Comparison of ENCODE assay signal across 8 mouse cellular contexts in genomic region chr16:14159746-14160131, GRCm38 (mm10). TPM values are rescaled to one million over a fixed set of nuclear protein-coding genes. Genes with fewer than 3 reads are reported as not detected.
DNase-seq lines count a peak whose midpoint lies in the region; ATAC-seq and TF ChIP-seq lines count a peak whose summit lies in the region.

No protein-coding gene starts in this region.

- under 1% methylated on average over 10 of the region's 10 CpGs for WGBS in embryonic facial prominence, embryonic 15.5 days
- under 1% methylated on average over 10 of the region's 10 CpGs for WGBS in heart, embryonic 11.5 days (ENCODE audit: insufficient replicate concordance)
- WGBS in liver, embryonic 14.5 days (ENCODE audit: insufficient replicate concordance), result under 1% methylated on average over 10 of the region's 10 CpGs
- WGBS in neural tube, embryonic 12.5 days, result under 1% methylated on average over 10 of the region's 10 CpGs
- under 1% methylated on average over 10 of the region's 10 CpGs for whole genome bisulfite sequencing in stomach, postnatal 0 days

- no peaks in the 10 kb centered on the region for H3K27me3 ChIP-seq in embryonic facial prominence, embryonic 15.5 days
- no peaks in the 10 kb centered on the region for H3K27me3 ChIP-seq in heart, embryonic 11.5 days (ENCODE audit: control insufficient read depth, insufficient read depth, low read length)
- no peaks in the 10 kb centered on the region for H3K27me3 ChIP-seq in liver, embryonic 14.5 days (ENCODE audit: control insufficient read depth, insufficient read depth, low read length)
- no peaks in the 10 kb centered on the region for H3K27me3 ChIP-seq in neural tube, embryonic 12.5 days (replicated peaks)
- no peaks in the 10 kb centered on the region for H3K27me3 ChIP-seq in stomach, postnatal 0 days (ENCODE audit: control insufficient read depth, insufficient read depth, low read length)

- H3K4me3 ChIP-seq in embryonic facial prominence, embryonic 15.5 days (replicated peaks), result peak overlapping the region; percentile 71
- peak overlapping the region; percentile 57 for H3K4me3 ChIP-seq in heart, embryonic 11.5 days (ENCODE audit: low read depth, low read length)
- H3K4me3 ChIP-seq in liver, embryonic 14.5 days (ENCODE audit: insufficient read depth in 1 of 2, low read depth in 2 of 2, low read length in 2 of 2), result peak overlapping the region; percentile 87 to 90
- H3K4me3 ChIP-seq in neural tube, embryonic 12.5 days, result peak overlapping the region; percentile 64
- H3K4me3 ChIP-seq in stomach, postnatal 0 days (ENCODE audit: low read depth, low read length), result peak overlapping the region; percentile 56

- DNase-seq in adrenal gland, postnatal 14 days, result peak; percentile 85
- peak; percentile 84 for DNase-seq in kidney, postnatal 10 days
- DNase-seq in liver, embryonic 14.5 days (ENCODE audit: low read depth in 3 of 3, low spot score in 3 of 3), result peak; percentile 59 to 73 (median 60)
- DNase-seq in stomach, postnatal 0 days (ENCODE audit: low spot score), result peak; percentile 69

- TF ChIP-seq EP300 in liver, embryonic 14.5 days (IDR thresholded peaks at IDR 0.05; ENCODE audit: low read depth), result peak; percentile 33; the same call in 1 of the 2 replicates
- TF ChIP-seq EP300 in stomach, postnatal 0 days (optimal IDR thresholded peaks at IDR 0.05), result peak; percentile 31

- ATAC-seq in CD4-positive, CD25-positive, alpha-beta regulatory T cell, adult 4 months, result peak; percentile 40
- ATAC-seq in embryonic facial prominence, embryonic 15.5 days (ENCODE audit: insufficient number of reproducible peaks, low FRiP score, low TSS enrichment, low read depth), result no peak
- no peak for ATAC-seq in heart, embryonic 11.5 days (replicated peaks; ENCODE audit: insufficient number of reproducible peaks, low FRiP score, low TSS enrichment)
- ATAC-seq in liver, embryonic 14.5 days (ENCODE audit: insufficient read depth), result no peak
- peak; percentile 22 for ATAC-seq in neural tube, embryonic 12.5 days (ENCODE audit: low FRiP score, low read depth)
- peak; percentile 33 for ATAC-seq in stomach, postnatal 0 days (ENCODE audit: low FRiP score, low TSS enrichment)

- H3K27ac ChIP-seq in embryonic facial prominence, embryonic 15.5 days (replicated peaks), result peak overlapping the region; percentile 99
- H3K27ac ChIP-seq in heart, embryonic 11.5 days (ENCODE audit: low read depth, low read length), result peak overlapping the region; percentile 80
- H3K27ac ChIP-seq in liver, embryonic 14.5 days, result peak overlapping the region; percentile 88
- H3K27ac ChIP-seq in neural tube, embryonic 12.5 days, result peak overlapping the region; percentile 92
- peak overlapping the region; percentile 97 for H3K27ac ChIP-seq in stomach, postnatal 0 days (replicated peaks)

- no peaks in the 10 kb centered on the region for H3K9me3 ChIP-seq in embryonic facial prominence, embryonic 15.5 days (replicated peaks)
- H3K9me3 ChIP-seq in heart, embryonic 11.5 days (replicated peaks; ENCODE audit: control insufficient read depth, low read length), result no peaks in the 10 kb centered on the region
- no peaks in the 10 kb centered on the region for H3K9me3 ChIP-seq in liver, embryonic 14.5 days (ENCODE audit: control insufficient read depth, low read length)
- H3K9me3 ChIP-seq in neural tube, embryonic 12.5 days, result no peaks in the 10 kb centered on the region
- H3K9me3 ChIP-seq in stomach, postnatal 0 days (ENCODE audit: control insufficient read depth, low read length), result no peaks in the 10 kb centered on the region

- H3K36me3 ChIP-seq in embryonic facial prominence, embryonic 15.5 days, result no peaks in the 10 kb centered on the region
- no peaks in the 10 kb centered on the region for H3K36me3 ChIP-seq in heart, embryonic 11.5 days (ENCODE audit: control insufficient read depth, insufficient read depth, low read length)
- H3K36me3 ChIP-seq in liver, embryonic 14.5 days (replicated peaks; ENCODE audit: control insufficient read depth, insufficient read depth, low read depth), result no peaks in the 10 kb centered on the region; the same call in 1 of the 2 replicates
- H3K36me3 ChIP-seq in neural tube, embryonic 12.5 days, result no peaks in the 10 kb centered on the region
- H3K36me3 ChIP-seq in stomach, postnatal 0 days (ENCODE audit: control insufficient read depth, insufficient read depth, low read length), result no peaks in the 10 kb centered on the region

- TF ChIP-seq CTCF in liver, embryonic 14.5 days (IDR thresholded peaks at IDR 0.05; ENCODE audit: low read depth), result peak; percentile 87
- peak; percentile 92 for TF ChIP-seq CTCF in stomach, postnatal 0 days (IDR thresholded peaks at IDR 0.05; ENCODE audit: low read depth)

- peak overlapping the region; percentile 65 for H3K4me2 ChIP-seq in embryonic facial prominence, embryonic 15.5 days (replicated peaks)
- H3K4me2 ChIP-seq in heart, embryonic 11.5 days, result peak overlapping the region; percentile 72
- H3K4me2 ChIP-seq in liver, embryonic 14.5 days (ENCODE audit: low read depth), result peak overlapping the region; percentile 92
- peak overlapping the region; percentile 64 for H3K4me2 ChIP-seq in neural tube, embryonic 12.5 days (replicated peaks)
- peak overlapping the region; percentile 69 for H3K4me2 ChIP-seq in stomach, postnatal 0 days (replicated peaks; ENCODE audit: low read depth)

- peak overlapping the region; percentile 75 for H3K9ac ChIP-seq in embryonic facial prominence, embryonic 15.5 days
- peak overlapping the region; percentile 71 for H3K9ac ChIP-seq in heart, embryonic 11.5 days (ENCODE audit: low read depth, low read length)
- H3K9ac ChIP-seq in liver, embryonic 14.5 days (replicated peaks), result peak overlapping the region; percentile 86
- H3K9ac ChIP-seq in neural tube, embryonic 12.5 days, result peak overlapping the region; percentile 68
- peak overlapping the region; percentile 80 for H3K9ac ChIP-seq in stomach, postnatal 0 days (ENCODE audit: low read length)

- H3K4me1 ChIP-seq in embryonic facial prominence, embryonic 15.5 days, result peaks cover 29% of the 10 kb centered on the region
- H3K4me1 ChIP-seq in heart, embryonic 11.5 days (ENCODE audit: control insufficient read depth, insufficient read depth, low read length), result peaks cover 15% of the 10 kb centered on the region
- peaks cover 20 to 22% of the 10 kb centered on the region in 2 experiments for H3K4me1 ChIP-seq in liver, embryonic 14.5 days (replicated peaks; ENCODE audit: control insufficient read depth in 2 of 2, insufficient read depth in 2 of 2, low read length in 1 of 2)
- H3K4me1 ChIP-seq in neural tube, embryonic 12.5 days, result peaks cover 17% of the 10 kb centered on the region
- H3K4me1 ChIP-seq in stomach, postnatal 0 days (replicated peaks; ENCODE audit: control insufficient read depth, insufficient read depth), result no peaks in the 10 kb centered on the region

RNA-seq across cellular contexts. Expression of gene Nde1, which starts 3.3 kb away (rescaled TPM):
- polyA plus RNA-seq in CD4-positive, CD25-positive, alpha-beta regulatory T cell, adult 4 months (2017; shearing (Covaris generic)), result 100 to 1,000 TPM in 1 of 2 experiments, 10 to 100 TPM in 1; 83.0 to 129 TPM
- total RNA-seq in adrenal gland, postnatal 14 days (2021), result 41.0 and 43.6 TPM in 2 replicates
- 96.9 and 102 TPM in 2 replicates for polyA plus RNA-seq in embryonic facial prominence, embryonic 15.5 days (2015; fragmentation: Nextera tagmentation; extraction: Ambion mirVana)
- polyA plus RNA-seq in heart, embryonic 11.5 days (2014; fragmentation: Nextera tagmentation; extraction: Ambion mirVana), result 85.9 and 87.2 TPM in 2 replicates
- 30.7 and 43.3 TPM in 2 replicates for polyA plus RNA-seq in liver, embryonic 14.5 days (2012; rRNA removed)
- 41.8 and 44.9 TPM in 2 replicates for polyA plus RNA-seq in liver, embryonic 14.5 days (2014; fragmentation: Nextera tagmentation; extraction: Ambion mirVana)
- 94.5 and 98.6 TPM in 2 replicates for polyA plus RNA-seq in neural tube, embryonic 12.5 days (2016; fragmentation: Nextera tagmentation; extraction: Ambion mirVana)
- 26.5 and 30.1 TPM in 2 replicates for polyA plus RNA-seq in stomach, postnatal 0 days (2015; fragmentation: Nextera tagmentation; extraction: Ambion mirVana)

RNA-seq across cellular contexts. Expression of gene Marf1, which starts 3.4 kb away (rescaled TPM):
- 10 to 100 TPM; 24.5 to 30.0 TPM for polyA plus RNA-seq in CD4-positive, CD25-positive, alpha-beta regulatory T cell, adult 4 months (2017; shearing (Covaris generic))
- 84.5 and 100 TPM in 2 replicates for total RNA-seq in adrenal gland, postnatal 14 days (2021)
- polyA plus RNA-seq in embryonic facial prominence, embryonic 15.5 days (2015; fragmentation: Nextera tagmentation; extraction: Ambion mirVana), result 17.6 and 17.7 TPM in 2 replicates
- polyA plus RNA-seq in heart, embryonic 11.5 days (2014; fragmentation: Nextera tagmentation; extraction: Ambion mirVana), result 10.7 and 15.0 TPM in 2 replicates
- polyA plus RNA-seq in liver, embryonic 14.5 days (2012; rRNA removed), result 4.2 and 4.7 TPM in 2 replicates
- 5.9 and 6.3 TPM in 2 replicates for polyA plus RNA-seq in liver, embryonic 14.5 days (2014; fragmentation: Nextera tagmentation; extraction: Ambion mirVana)
- 12.6 and 17.9 TPM in 2 replicates for polyA plus RNA-seq in neural tube, embryonic 12.5 days (2016; fragmentation: Nextera tagmentation; extraction: Ambion mirVana)
- polyA plus RNA-seq in stomach, postnatal 0 days (2015; fragmentation: Nextera tagmentation; extraction: Ambion mirVana), result 6.2 and 6.3 TPM in 2 replicates

Comparison
In these comparisons a context has a peak if more than half of its experiments do, and no peak if none do; other contexts are left out.
1. ATAC-seq: peak in CD4-positive, CD25-positive, alpha-beta regulatory T cell, adult 4 months (single experiment), neural tube, embryonic 12.5 days (single experiment) and stomach, postnatal 0 days (single experiment); none in embryonic facial prominence, embryonic 15.5 days (single experiment), heart, embryonic 11.5 days (single experiment) and liver, embryonic 14.5 days (single experiment).
2. Peak in every context shown above with its lines, with median percentiles within 50 percentile points of each other: DNase-seq, H3K27ac ChIP-seq, H3K4me2 ChIP-seq, H3K4me3 ChIP-seq and H3K9ac ChIP-seq.